In the genomic region with DNA sequence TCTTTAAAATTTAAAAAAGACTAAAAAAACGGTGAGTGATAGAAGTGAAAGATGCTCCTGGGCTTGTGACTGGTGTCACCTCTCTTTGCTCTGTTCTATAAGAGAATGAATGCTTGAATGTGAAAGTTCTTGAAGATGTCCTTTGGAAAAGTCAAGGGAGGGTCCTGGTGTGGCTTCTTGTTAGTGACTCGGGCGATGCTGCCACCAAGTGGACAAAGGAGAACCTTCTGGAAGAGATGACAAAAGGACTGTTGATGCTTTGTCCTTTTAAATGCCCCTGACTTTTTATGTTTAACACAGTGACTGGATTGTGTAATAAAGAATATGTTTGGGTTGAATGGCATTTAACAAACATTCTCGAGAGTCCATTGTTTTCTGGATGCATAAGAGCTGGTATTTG, we compare ENCODE assay signal across 8 mouse cellular contexts. TPM values are rescaled to one million over a fixed set of nuclear protein-coding genes. Genes with fewer than 3 reads are reported as not detected.
DNase-seq lines count a peak whose midpoint lies in the region; ATAC-seq lines count a peak whose summit lies in the region.

No protein-coding gene starts in this region.

- no peak overlapping the region for H3K27ac ChIP-seq in heart, embryonic 10.5 days
- H3K27ac ChIP-seq in embryonic facial prominence, embryonic 10.5 days (replicated peaks) = no peak overlapping the region

- peak; percentile 5 to 17 for DNase-seq in heart, adult 9 months (ENCODE audit: low spot score in 2 of 2)
- DNase-seq in heart, embryonic 10.5 days (ENCODE audit: low spot score) = no peak
- peak; percentile 37 for DNase-seq in CD4-positive helper T cell, adult 2 months (ENCODE audit: low read depth, low spot score)
- DNase-seq in adrenal gland, postnatal 10 days = peak; percentile 66
- peak; percentile 45 for DNase-seq in embryonic facial prominence, embryonic 10.5 days (ENCODE audit: low spot score)
- peak; percentile 22 for DNase-seq in layer of hippocampus, adult 9-11 months
- DNase-seq in thymus, postnatal 14 days = peak; percentile 58

- H3K4me3 ChIP-seq in heart, embryonic 10.5 days = no peak overlapping the region
- H3K4me3 ChIP-seq in embryonic facial prominence, embryonic 10.5 days = no peak overlapping the region

- no peaks in the 10 kb centered on the region for H3K27me3 ChIP-seq in heart, embryonic 10.5 days (ENCODE audit: insufficient read depth, poor library complexity, severe bottlenecking)
- H3K27me3 ChIP-seq in embryonic facial prominence, embryonic 10.5 days (replicated peaks; ENCODE audit: low read depth, poor library complexity, severe bottlenecking) = no peaks in the 10 kb centered on the region

- H3K36me3 ChIP-seq in heart, embryonic 10.5 days = no peaks in the 10 kb centered on the region
- H3K36me3 ChIP-seq in embryonic facial prominence, embryonic 10.5 days (replicated peaks) = no peaks in the 10 kb centered on the region

- H3K9me3 ChIP-seq in heart, embryonic 10.5 days = no peaks in the 10 kb centered on the region
- no peaks in the 10 kb centered on the region for H3K9me3 ChIP-seq in embryonic facial prominence, embryonic 10.5 days

- 10% methylated on average over 4 of the region's 4 CpGs for WGBS in heart, embryonic 10.5 days
- WGBS in embryonic facial prominence, embryonic 10.5 days = 23% methylated on average over 4 of the region's 4 CpGs

- peak; percentile 80 for ATAC-seq in megakaryocyte, adult 5-6 weeks (ENCODE audit: poor library complexity, severe bottlenecking)

- H3K4me1 ChIP-seq in heart, embryonic 10.5 days = no peaks in the 10 kb centered on the region
- H3K4me1 ChIP-seq in embryonic facial prominence, embryonic 10.5 days = no peaks in the 10 kb centered on the region

RNA-seq across cellular contexts. Expression of gene Pth, which starts 45.9 kb away (rescaled TPM):
- polyA plus RNA-seq in heart, embryonic 10.5 days (2016; fragmentation: Nextera tagmentation; extraction: Ambion mirVana) = not detected in 2 replicates
- total RNA-seq in adrenal gland, postnatal 10 days (2021) = not detected
- polyA plus RNA-seq in embryonic facial prominence, embryonic 10.5 days (2016; fragmentation: Nextera tagmentation; extraction: Ambion mirVana) = not detected in 2 replicates
- not detected in 2 replicates for total RNA-seq in megakaryocyte, adult 5-6 weeks (2015)
- total RNA-seq in megakaryocyte, adult 5-6 weeks (2017) = not detected in 2 replicates
